Mouse (Mus musculus) midbrain, embryonic 15.5 days (tissue): Measurements from ENCODE around the gene Dmrt2. TPM values are rescaled to one million over a fixed set of nuclear protein-coding genes. Genes with fewer than 3 reads are reported as not detected.

ENCODE experiments used
- ATAC-seq: fragments of 200-750 bp; cut with Nextera tagmentation; replicated peaks from 2 replicates; pipeline ENCODE4 v1.8.0; 2017; ENCODE audit warnings: moderate TSS enrichment
- H3K27ac ChIP-seq: fragments of 300-500 bp; sonication (generic); 2 replicates; pipeline ENCODE4 v1.5.1; 2015; ENCODE audit warnings: mild to moderate bottlenecking, inconsistent platforms
- H3K27me3 ChIP-seq: fragments of 300-500 bp; sonication (generic); replicated peaks from 2 replicates; pipeline ENCODE4 v1.6.1; 2015; ENCODE audit warnings: inconsistent platforms
- H3K36me3 ChIP-seq: fragments of 300-500 bp; sonication (generic); replicated peaks from 2 replicates; pipeline ENCODE4 v1.6.1; 2015; ENCODE audit warnings: inconsistent platforms
- H3K4me1 ChIP-seq: fragments of 300-500 bp; sonication (generic); 2 replicates; pipeline ENCODE4 v1.6.1; 2015; ENCODE audit warnings: inconsistent platforms
- H3K4me2 ChIP-seq: fragments of 300-500 bp; sonication (generic); 2 replicates; pipeline ENCODE4 v1.6.1; 2015; ENCODE audit warnings: inconsistent platforms, mild to moderate bottlenecking, moderate library complexity
- H3K4me3 ChIP-seq: fragments of 300-500 bp; sonication (generic); 2 replicates; pipeline ENCODE4 v1.5.1; 2015; ENCODE audit warnings: mild to moderate bottlenecking, inconsistent platforms
- H3K9ac ChIP-seq: fragments of 300-500 bp; sonication (generic); 2 replicates; pipeline ENCODE4 v1.6.1; 2015; ENCODE audit warnings: mild to moderate bottlenecking, inconsistent platforms
- H3K9me3 ChIP-seq: fragments of 300-500 bp; sonication (generic); 2 replicates; pipeline ENCODE4 v1.6.1; 2016; ENCODE audit warnings: inconsistent platforms
- WGBS: fragments of 180-500 bp; shearing (Covaris S2); methylation state at CpG from one replicate; pipeline ENCODE4 v1.1.7; 2015; ENCODE audit warnings: mixed read lengths; 5-methylcytosine and 5-hydroxymethylcytosine counted together
- polyA plus RNA-seq: library from polyadenylated mRNA; unstranded; fragments of >200 nt; fragmentation: Nextera tagmentation; extraction: Ambion mirVana; gene quantifications from 2 replicates; pipeline ENCODE4 v1.2.1, GENCODE M21; 2015

Gene Dmrt2
- polyA plus RNA-seq, 1 experiment from 2014 or later = 0.06 TPM

DNA sequence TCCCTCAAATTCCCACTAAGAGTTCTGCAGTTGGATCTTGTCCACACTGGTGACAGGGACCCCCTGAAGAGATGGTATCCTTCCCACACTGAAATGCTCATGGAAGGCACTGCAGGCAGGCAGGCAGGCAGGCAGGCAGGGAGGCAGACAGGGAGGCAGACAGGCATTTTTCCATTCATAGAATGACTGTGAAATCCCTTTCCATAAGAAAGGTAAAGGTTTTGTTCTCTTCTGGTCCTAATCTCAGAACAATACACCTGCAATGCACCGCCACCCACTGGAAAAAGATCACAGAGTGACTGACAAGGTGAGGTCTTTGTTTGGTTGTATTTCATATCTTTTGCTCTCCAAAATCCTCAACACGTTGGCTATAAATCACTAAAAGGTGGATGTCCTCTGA, 42.7 kb downstream of the Dmrt2 start:
- Histone ChIP-seq H3K9me3 (no peaks in the 10 kb centered on the region), H3K36me3 (no peaks in the 10 kb centered on the region), H3K9ac (no peak overlapping the region), H3K4me3 (no peak overlapping the region), H3K27ac (no peak overlapping the region), H3K4me2 (no peak overlapping the region), H3K4me1 (no peaks in the 10 kb centered on the region), H3K27me3 (no peaks in the 10 kb centered on the region)
- 44% methylated on average over 2 of the region's 2 CpGs for WGBS
- ATAC-seq = no peak

DNA sequence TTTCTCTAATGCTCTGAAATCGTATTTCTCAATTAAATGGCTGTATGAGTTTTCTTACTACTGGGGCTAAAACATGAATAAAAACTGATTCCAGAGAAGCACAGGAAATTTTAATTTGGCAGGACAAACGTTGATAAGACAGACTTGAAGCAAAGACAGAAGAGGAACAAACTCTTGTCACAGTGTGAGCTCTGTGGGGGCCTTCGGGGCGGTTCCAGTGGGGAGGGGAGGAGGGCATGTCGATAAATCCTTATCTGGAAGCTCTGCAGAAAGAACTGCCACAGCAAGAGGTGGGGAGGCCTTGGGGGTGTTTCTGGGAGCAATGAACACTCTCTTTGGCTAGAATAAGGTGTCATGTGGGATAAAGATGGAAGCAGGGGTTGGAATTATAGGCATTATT, 50.4 kb downstream of the Dmrt2 start:
- no peak overlapping the region for H3K27ac ChIP-seq
- H3K27me3 ChIP-seq = no peaks in the 10 kb centered on the region
- no peaks in the 10 kb centered on the region for H3K36me3 ChIP-seq
- H3K4me1 ChIP-seq = no peaks in the 10 kb centered on the region
- 35% methylated on average over 5 of the region's 5 CpGs for WGBS
- no peak overlapping the region for H3K4me3 ChIP-seq
- H3K9ac ChIP-seq = no peak overlapping the region
- H3K4me2 ChIP-seq = no peak overlapping the region
- no peak for ATAC-seq
- H3K9me3 ChIP-seq = no peaks in the 10 kb centered on the region

Other genes with a start within 250 kb of the Dmrt2 start
- gene Dmrt1, start 166.8 kb upstream of the Dmrt2 start, polyA plus RNA-seq = not detected in 2 replicates
- gene Dmrt3, start 62.1 kb upstream of the Dmrt2 start, polyA plus RNA-seq = 0.22 and 0.32 TPM in 2 replicates